Mouse (Mus musculus): Measurements from ENCODE around the gene Arpc5. TPM values are rescaled to one million over a fixed set of nuclear protein-coding genes. Genes with fewer than 3 reads are reported as not detected.
"Not testable (repeated sequence)": the region's sequence is repeated elsewhere in the genome, so short reads cannot be mapped to it uniquely, and the experiment has no call there.

Arpc5 gene
- polyA plus RNA-seq, 1 experiment from 2014 or later: 127 TPM

GRCm38 (mm10) chr1:152743095-152743826 is 23.1 kb upstream of the Arpc5 start:
- ATAC-seq: no peak
- no peak for TF ChIP-seq CTCF (IDR thresholded peaks at IDR 0.05)
- no peak for DNase-seq (ENCODE audit: low read depth, low spot score)
- ChIA-PET CTCF (interaction anchor here (0.8 to 6.0 kb wide), 2 partner anchors 75 to 217 kb away, joined by 4 to 31 read pairs; no protein-coding TSS in a partner anchor), POLR2A (no interaction called here)
- no peaks in the 10 kb centered on the region for H3K27me3 ChIP-seq
- in situ Hi-C loops (cut with MboI; ENCODE audit: low pct_unique_long_range_greater_than_20kb): loop anchor here (25.0 kb wide), 1 partner anchor 956 kb away; no protein-coding TSS in a partner anchor

GRCm38 (mm10) chr1:152746426-152746825 is 19.9 kb upstream of the Arpc5 start:
- CTCF ChIA-PET: interaction anchor here (1.1 to 6.0 kb wide), 2 partner anchors 192 to 220 kb away, joined by 3 to 31 read pairs; no protein-coding TSS in a partner anchor
- TF ChIP-seq CTCF (IDR thresholded peaks at IDR 0.05): peak; percentile 87
- ATAC-seq (no peak), DNase-seq (ENCODE audit: low read depth, low spot score) (no peak)
- no peaks in the 10 kb centered on the region for H3K27me3 ChIP-seq
- in situ Hi-C loops (cut with MboI; ENCODE audit: low pct_unique_long_range_greater_than_20kb): loop anchor here (5.0 to 25.0 kb wide), 2 partner anchors 219 to 959 kb away; no protein-coding TSS in a partner anchor
- POLR2A ChIA-PET: interaction anchor here (0.6 to 1.0 kb wide), 2 partner anchors 196 to 222 kb away, joined by 3 read pairs; no protein-coding TSS in a partner anchor

DNA sequence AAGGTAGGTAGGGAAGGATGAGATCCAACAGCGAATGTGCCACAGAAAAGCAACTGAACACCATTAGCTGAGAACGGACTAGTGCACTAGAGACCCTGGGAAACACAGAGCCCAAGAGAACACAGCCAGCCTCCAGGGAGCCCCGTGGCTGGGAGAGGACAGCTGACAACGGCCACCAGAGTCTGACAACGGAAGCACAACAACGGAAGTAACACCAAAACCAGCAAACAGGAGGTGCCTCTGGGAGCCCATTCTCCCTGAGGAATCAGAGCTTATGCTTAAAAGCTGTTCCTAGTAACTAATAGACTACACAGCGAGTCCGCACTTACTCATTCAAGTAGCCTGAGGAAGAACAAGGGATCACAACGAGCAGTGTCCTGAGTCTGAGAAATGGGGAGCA is 17.1 kb upstream of the Arpc5 start:
- H3K27me3 ChIP-seq: no peaks in the 10 kb centered on the region
- DNase-seq (ENCODE audit: low read depth, low spot score) (no peak), ATAC-seq (no peak)
- ChIA-PET POLR2A (interaction anchor here (0.6 kb wide), 1 partner anchor 548 kb away, joined by 3 read pairs; no protein-coding TSS in a partner anchor), CTCF (interaction anchor here (1.1 to 1.8 kb wide), 3 partner anchors 12 to 221 kb away, joined by 3 to 5 read pairs (median 4); no protein-coding TSS in a partner anchor)
- TF ChIP-seq CTCF (IDR thresholded peaks at IDR 0.05): no peak
- in situ Hi-C loops (cut with MboI; ENCODE audit: low pct_unique_long_range_greater_than_20kb): loop anchor here (5.0 to 25.0 kb wide), 2 partner anchors 222 to 962 kb away; no protein-coding TSS in a partner anchor

- in situ Hi-C loops (cut with MboI; ENCODE audit: low pct_unique_long_range_greater_than_20kb): no loop called here
- POLR2A ChIA-PET: no interaction called here
These were observed 15.9 kb upstream of the Arpc5 start, which contains the start of gene Apobec4 for GRCm38 (mm10) chr1:152750312-152750965. Apobec4 (plus strand) TSS chr1:152750551.

DNA sequence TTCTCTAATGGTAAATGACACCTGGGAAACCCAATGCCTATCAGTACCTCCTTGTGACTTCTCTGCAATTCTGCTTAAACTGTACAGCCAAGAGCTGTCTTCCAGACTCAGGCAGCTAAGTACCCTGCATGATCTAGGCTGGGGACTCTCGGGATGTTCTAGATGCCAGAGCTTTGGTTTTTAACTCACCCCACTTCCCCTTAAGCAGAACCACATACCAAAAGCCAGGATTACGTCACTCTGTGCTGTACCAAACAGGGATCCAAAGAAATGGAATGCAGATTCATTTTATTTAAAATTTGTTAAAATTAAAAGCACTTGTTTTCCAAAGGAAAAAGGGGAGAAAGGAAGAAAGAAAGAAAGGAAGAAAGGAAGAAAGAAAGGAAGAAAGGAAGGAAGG is 4.6 kb upstream of the Arpc5 start:
- ATAC-seq: no peak
- CTCF ChIA-PET: interaction anchor here (1.3 to 1.6 kb wide), 2 partner anchors 154 to 237 kb away, joined by 3 to 4 read pairs; no protein-coding TSS in a partner anchor
- in situ Hi-C loops (cut with MboI; ENCODE audit: low pct_unique_long_range_greater_than_20kb): no loop called here
- no peak for TF ChIP-seq CTCF (IDR thresholded peaks at IDR 0.05)
- no peaks in the 10 kb centered on the region for H3K27me3 ChIP-seq
- POLR2A ChIA-PET: no interaction called here
- DNase-seq (ENCODE audit: low read depth, low spot score): no peak

More at GRCm38 (mm10) chr1:152750312-152750965, 15.9 kb upstream of the Arpc5 start, which contains the start of gene Apobec4:
- H3K27me3 ChIP-seq: no peaks in the 10 kb centered on the region
- CTCF ChIA-PET: interaction anchor here (1.1 to 2.1 kb wide), 4 partner anchors 13 to 230 kb away, joined by 3 to 5 read pairs (median 4); no protein-coding TSS in a partner anchor
- ATAC-seq (no peak), DNase-seq (ENCODE audit: low read depth, low spot score) (no peak)
- TF ChIP-seq CTCF (IDR thresholded peaks at IDR 0.05): no peak

- CTCF ChIA-PET: interaction anchor here (0.8 to 3.7 kb wide), 8 partner anchors 9 to 246 kb away, joined by 3 to 14 read pairs (median 5); no protein-coding TSS in a partner anchor
- in situ Hi-C loops (cut with MboI; ENCODE audit: low pct_unique_long_range_greater_than_20kb): no loop called here
- POLR2A ChIA-PET: interaction anchor here (0.6 to 1.5 kb wide), 6 partner anchors 9 to 567 kb away, joined by 3 to 7 read pairs (median 4); no protein-coding TSS in a partner anchor
- ATAC-seq: peak; percentile 23
- DNase-seq (ENCODE audit: low read depth, low spot score): no peak
- TF ChIP-seq CTCF (IDR thresholded peaks at IDR 0.05): no peak
- H3K27me3 ChIP-seq: no peaks in the 10 kb centered on the region
These were observed 734 bp downstream of the Arpc5 start for GRCm38 (mm10) chr1:152766804-152767748.

DNA sequence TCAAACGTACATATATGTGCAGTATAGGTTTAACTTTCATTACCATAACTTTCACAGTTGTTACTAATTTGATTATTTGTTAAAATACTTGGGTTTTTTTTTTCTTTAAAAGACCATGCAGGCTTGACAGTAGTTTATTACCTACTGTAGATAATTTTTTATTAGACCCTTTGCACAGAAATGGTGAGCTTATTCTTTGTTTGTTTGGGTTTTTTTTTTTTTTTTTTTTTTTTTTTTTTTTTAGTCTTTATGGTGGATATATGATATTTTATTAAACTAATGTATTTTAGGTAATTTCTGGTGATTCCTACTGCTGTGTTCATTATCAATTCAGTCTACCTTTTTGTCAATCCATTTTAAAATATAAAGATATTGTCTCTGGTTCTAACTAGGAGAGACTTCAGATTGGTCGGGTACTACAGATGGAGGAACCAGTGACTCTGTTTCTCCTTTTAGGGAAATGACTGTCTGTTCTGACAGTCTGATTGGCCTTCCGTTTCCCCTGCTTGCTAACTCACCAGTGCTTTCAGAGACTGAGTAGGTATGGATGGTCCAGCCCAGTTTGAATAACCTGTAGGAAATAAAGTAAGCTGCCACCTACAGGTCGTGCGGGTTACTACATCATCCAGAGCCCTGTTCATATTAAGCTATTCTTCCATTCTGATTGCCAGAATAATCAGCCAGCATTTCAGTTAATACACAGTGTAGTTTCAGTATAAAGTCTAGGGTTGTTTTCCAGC is 1.6 kb downstream of the Arpc5 start:
- ChIA-PET POLR2A (interaction anchor here (0.6 to 1.5 kb wide), 5 partner anchors 8 to 416 kb away, joined by 3 to 7 read pairs (median 4); no protein-coding TSS in a partner anchor), CTCF (interaction anchor here (0.8 to 3.7 kb wide), 10 partner anchors 8 to 247 kb away, joined by 3 to 14 read pairs (median 5); no protein-coding TSS in a partner anchor)
- DNase-seq (ENCODE audit: low read depth, low spot score) (no peak), ATAC-seq (peak; percentile 48)
- TF ChIP-seq CTCF (IDR thresholded peaks at IDR 0.05): no peak
- in situ Hi-C loops (cut with MboI; ENCODE audit: low pct_unique_long_range_greater_than_20kb): no loop called here
- H3K27me3 ChIP-seq: no peaks in the 10 kb centered on the region

DNA sequence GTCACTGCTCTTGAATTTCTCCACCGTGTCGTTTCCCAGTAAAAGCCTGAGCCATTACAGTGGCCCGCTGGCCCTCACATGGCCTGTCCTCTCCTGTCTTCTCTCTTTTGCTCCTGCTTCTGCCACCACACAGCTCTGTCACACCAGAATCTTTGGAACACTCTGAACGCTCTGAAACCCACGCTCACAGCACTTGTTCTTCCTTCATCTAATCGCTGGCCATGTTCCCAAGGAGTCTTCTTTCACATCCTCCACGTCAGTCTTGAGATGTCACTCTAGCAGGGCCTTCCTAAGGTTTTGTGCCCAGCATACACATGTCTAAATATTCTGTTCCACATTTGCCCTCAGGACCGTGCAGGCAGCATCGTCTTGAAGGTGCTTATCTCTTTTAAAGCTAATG is 4.7 kb downstream of the Arpc5 start:
- DNase-seq (ENCODE audit: low read depth, low spot score) (no peak), ATAC-seq (no peak)
- no peak for TF ChIP-seq CTCF (IDR thresholded peaks at IDR 0.05)
- ChIA-PET POLR2A (no interaction called here), CTCF (no interaction called here)
- H3K27me3 ChIP-seq: no peaks in the 10 kb centered on the region
- in situ Hi-C loops (cut with MboI; ENCODE audit: low pct_unique_long_range_greater_than_20kb): no loop called here

DNA sequence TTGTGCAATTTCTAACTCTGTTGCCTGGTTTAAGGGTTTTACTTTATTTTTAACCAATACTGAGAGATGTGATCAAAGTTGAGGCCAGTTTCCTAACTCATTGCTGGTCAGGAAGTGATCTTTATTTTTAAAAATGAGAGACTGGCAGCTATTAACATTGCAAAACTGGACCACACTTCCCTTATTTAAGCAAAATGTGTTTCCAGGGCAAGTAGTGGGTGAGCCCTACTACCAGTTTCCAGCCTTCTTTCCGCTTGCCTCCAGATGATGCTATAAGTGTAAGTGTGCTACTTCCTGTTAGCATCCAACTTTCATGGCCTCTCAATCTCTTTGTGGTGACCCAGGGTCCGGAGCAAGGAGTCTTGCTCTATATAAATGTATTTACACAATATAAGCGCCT is 8.3 kb downstream of the Arpc5 start:
- H3K27me3 ChIP-seq; CTCF ChIA-PET; DNase-seq (ENCODE audit: low read depth, low spot score); ATAC-seq; in situ Hi-C loops (cut with MboI; ENCODE audit: low pct_unique_long_range_greater_than_20kb); POLR2A ChIA-PET: not testable (repeated sequence)
